Mouse (Mus musculus) kidney, adult 2 months (tissue): ENCODE measurements around the gene Gm45521. TPM values are rescaled to one million over a fixed set of nuclear protein-coding genes. Genes with fewer than 3 reads are reported as not detected.

ENCODE experiments used
- DNase-seq: peaks from one replicate; pipeline ENCODE4 v3.0.0; 2021
- H3K27ac ChIP-seq: fragments of 200-500 bp; 2 replicates; pipeline ENCODE4 v1.5.1; 2012; ENCODE audit warnings: low read depth, low read length, control low read depth, inconsistent platforms; ENCODE audit not compliant: insufficient read depth
- H3K27me3 ChIP-seq: fragments of 200-500 bp; replicated peaks from 2 replicates; pipeline ENCODE4 v1.6.1; 2012; ENCODE audit warnings: mild to moderate bottlenecking, moderate library complexity, low read length, inconsistent platforms; ENCODE audit not compliant: control insufficient read depth, insufficient read depth
- H3K36me3 ChIP-seq: fragments of 200-500 bp; 2 replicates; pipeline ENCODE4 v1.6.1; 2012; ENCODE audit warnings: mild to moderate bottlenecking, moderate library complexity, low read length, inconsistent platforms; ENCODE audit not compliant: control insufficient read depth, insufficient read depth
- H3K4me1 ChIP-seq: fragments of 200-500 bp; 2 replicates; pipeline ENCODE4 v1.6.1; 2011; ENCODE audit warnings: low read length; ENCODE audit not compliant: control insufficient read depth, insufficient read depth
- H3K4me3 ChIP-seq: fragments of 200-500 bp; 2 replicates; pipeline ENCODE4 v1.5.1; 2011; ENCODE audit warnings: mild to moderate bottlenecking, low read depth, low read length, control low read depth; ENCODE audit not compliant: insufficient read depth
- CTCF ChIP-seq: fragments of 200-500 bp; conservative IDR thresholded peaks from 2 replicates; pipeline ENCODE4 v1.5.1; 2011; ENCODE audit warnings: low read depth, mild to moderate bottlenecking, control low read depth, low read length, moderate library complexity, mixed read lengths; ENCODE audit not compliant: insufficient read depth, insufficient read length
- POLR2A ChIP-seq: fragments of 200-500 bp; IDR thresholded peaks from one replicate; pipeline ENCODE4 v1.6.1; 2011; ENCODE audit warnings: low read depth, low read length, control low read depth
- WGBS: fragments of 180-500 bp; shearing (Covaris S2); methylation state at CpG from one replicate; pipeline ENCODE4 v1.1.7; 2018; 5-methylcytosine and 5-hydroxymethylcytosine counted together
- polyA plus RNA-seq: library from polyadenylated mRNA; depleted of rRNA; stranded (reverse); fragments of >200 nt; gene quantifications from 2 replicates; pipeline ENCODE4 v1.2.3, GENCODE M21; 2012; rRNA removed

The Gm45521 gene
- not detected in 2 replicates for polyA plus RNA-seq

GRCm38 (mm10) chr14:7957049-7957448 lies at the start of gene Gm45521:
TSS of gene Gm45521 (plus strand) at chr14:7957288.
- 76% methylated on average over 9 of the region's 9 CpGs for WGBS
- H3K4me1 ChIP-seq: no peaks in the 10 kb centered on the region
- H3K36me3 ChIP-seq: no peaks in the 10 kb centered on the region
- TF ChIP-seq POLR2A: no peak
- no peak for TF ChIP-seq CTCF
- no peaks in the 10 kb centered on the region for H3K27me3 ChIP-seq
- H3K27ac ChIP-seq: no peak within 1 kb of the TSS
- H3K4me3 ChIP-seq: no peak within 1 kb of the TSS
- DNase-seq: no peak

DNA sequence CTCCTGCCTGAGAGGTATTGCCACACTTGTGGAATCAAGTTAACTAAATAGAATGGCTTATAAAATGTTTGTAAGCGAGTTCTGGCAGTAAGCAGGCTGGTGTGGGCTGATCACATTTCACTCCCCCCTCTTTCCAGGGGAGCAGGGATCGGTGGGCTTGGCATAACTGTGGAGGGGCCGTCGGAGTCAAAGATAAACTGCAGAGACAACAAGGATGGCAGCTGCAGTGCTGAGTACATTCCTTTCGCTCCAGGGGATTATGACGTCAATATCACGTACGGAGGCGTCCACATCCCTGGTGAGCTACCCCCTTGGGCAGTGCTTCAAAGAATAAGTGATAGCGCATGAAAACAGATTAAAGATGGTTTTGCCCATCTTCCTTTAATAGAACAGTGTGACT lies 47.6 kb upstream of the Gm45521 start:
- Histone ChIP-seq H3K4me3 (no peak overlapping the region), H3K27ac (no peak overlapping the region), H3K36me3 (peaks cover 3% of the 10 kb centered on the region), H3K4me1 (no peaks in the 10 kb centered on the region), H3K27me3 (no peaks in the 10 kb centered on the region)
- WGBS: 76% methylated on average over 10 of the region's 10 CpGs
- no peak for TF ChIP-seq CTCF
- TF ChIP-seq POLR2A: no peak
- no peak for DNase-seq

GRCm38 (mm10) chr14:7913842-7914241 lies 43.2 kb upstream of the Gm45521 start:
- Histone ChIP-seq H3K36me3 (no peaks in the 10 kb centered on the region), H3K27me3 (no peaks in the 10 kb centered on the region), H3K4me3 (no peak overlapping the region), H3K4me1 (no peaks in the 10 kb centered on the region), H3K27ac (no peak overlapping the region)
- TF ChIP-seq CTCF: no peak
- TF ChIP-seq POLR2A: no peak
- DNase-seq: no peak
- 78% methylated on average over 7 of the region's 7 CpGs for WGBS

GRCm38 (mm10) chr14:7914461-7914860 lies 42.6 kb upstream of the Gm45521 start:
- no peak for DNase-seq
- no peak overlapping the region for H3K4me3 ChIP-seq
- H3K27me3 ChIP-seq: no peaks in the 10 kb centered on the region
- no peak overlapping the region for H3K27ac ChIP-seq
- 66% methylated on average over 4 of the region's 4 CpGs for WGBS
- H3K4me1 ChIP-seq: no peaks in the 10 kb centered on the region
- H3K36me3 ChIP-seq: no peaks in the 10 kb centered on the region
- TF ChIP-seq POLR2A: no peak
- TF ChIP-seq CTCF: no peak

DNA sequence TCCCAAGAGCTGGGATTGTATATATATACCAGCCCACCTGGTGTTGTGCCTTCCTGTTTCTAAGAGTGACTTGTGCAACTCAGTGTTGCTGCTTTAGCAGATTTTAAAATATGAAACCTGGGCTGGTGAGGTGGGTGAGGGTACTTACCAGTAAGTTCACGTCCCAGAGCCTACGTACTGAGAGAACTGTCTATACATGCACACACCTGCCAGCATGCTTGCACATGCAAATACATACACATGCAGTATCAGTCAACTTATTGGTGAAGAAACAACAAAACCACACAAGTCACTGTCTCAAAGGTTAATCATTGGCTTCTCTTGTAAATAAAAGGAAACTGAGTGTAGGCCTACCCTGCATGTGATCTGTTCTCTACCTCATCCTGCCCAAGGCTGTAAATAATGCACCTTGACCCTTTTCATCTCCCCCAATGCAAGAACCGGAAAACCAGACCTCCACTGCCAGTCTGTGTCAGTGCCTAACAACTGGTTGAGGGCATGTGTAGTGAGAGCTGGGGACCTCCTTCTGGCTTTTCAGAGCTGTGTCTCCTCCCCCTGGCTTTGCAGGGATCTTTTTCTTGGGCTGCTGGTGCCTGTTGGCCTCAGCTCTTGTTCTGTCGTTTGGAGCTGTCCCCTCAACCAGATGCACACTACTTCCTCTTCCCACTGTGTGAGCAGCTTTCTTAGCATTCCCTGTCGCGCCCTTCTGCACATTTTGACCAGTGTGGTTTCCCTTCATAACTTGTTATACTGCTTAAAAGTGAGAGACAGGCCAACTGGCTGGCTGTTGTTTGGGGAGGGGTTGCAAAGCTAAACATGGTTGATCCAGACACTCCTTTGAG lies 38.7 kb upstream of the Gm45521 start:
- DNase-seq: no peak
- no peaks in the 10 kb centered on the region for H3K36me3 ChIP-seq
- no peak overlapping the region for H3K4me3 ChIP-seq
- WGBS: 63% methylated on average over 6 of the region's 6 CpGs
- H3K4me1 ChIP-seq: no peaks in the 10 kb centered on the region
- no peaks in the 10 kb centered on the region for H3K27me3 ChIP-seq
- TF ChIP-seq POLR2A: no peak
- TF ChIP-seq CTCF: no peak
- no peak overlapping the region for H3K27ac ChIP-seq

- DNase-seq: no peak
- H3K27me3 ChIP-seq: no peaks in the 10 kb centered on the region
- TF ChIP-seq POLR2A: no peak
- TF ChIP-seq CTCF: no peak
- WGBS: 88% methylated on average over 5 of the region's 5 CpGs
- no peaks in the 10 kb centered on the region for H3K4me1 ChIP-seq
- H3K27ac ChIP-seq: no peak overlapping the region
- no peak overlapping the region for H3K4me3 ChIP-seq
- no peaks in the 10 kb centered on the region for H3K36me3 ChIP-seq
Measured at GRCm38 (mm10) chr14:7919309-7919708, 37.8 kb upstream of the Gm45521 start.

- WGBS: 64% methylated on average over 4 of the region's 4 CpGs
Measured at GRCm38 (mm10) chr14:7919921-7920320, 37.2 kb upstream of the Gm45521 start.

More at GRCm38 (mm10) chr14:7919921-7920320, 37.2 kb upstream of the Gm45521 start:
- no peaks in the 10 kb centered on the region for H3K4me1 ChIP-seq
- TF ChIP-seq POLR2A (no peak), CTCF (no peak)
- no peak overlapping the region for H3K4me3 ChIP-seq
- no peaks in the 10 kb centered on the region for H3K27me3 ChIP-seq
- H3K36me3 ChIP-seq: no peaks in the 10 kb centered on the region
- DNase-seq: no peak
- H3K27ac ChIP-seq: no peak overlapping the region
